Mouse (Mus musculus) neural tube, embryonic 14.5 days (tissue): ENCODE data around the gene Nkx2-3. TPM values are rescaled to one million over a fixed set of nuclear protein-coding genes. Genes with fewer than 3 reads are reported as not detected.

Experiments
- ATAC-seq: fragments of 200-750 bp; cut with Nextera tagmentation; 2 replicates; pipeline ENCODE4 v1.8.0; 2017; ENCODE audit warnings: low read depth, mild to moderate bottlenecking, moderate TSS enrichment, moderate library complexity
- H3K27ac ChIP-seq: fragments of 300-500 bp; sonication (generic); 2 replicates; pipeline ENCODE4 v1.5.1; 2014; ENCODE audit warnings: low read depth, mild to moderate bottlenecking, control low read depth, low read length, moderate library complexity, mixed read lengths
- H3K27me3 ChIP-seq: fragments of 300-500 bp; sonication (generic); 2 replicates; pipeline ENCODE4 v1.6.1; 2014; ENCODE audit warnings: low read length; ENCODE audit not compliant: control insufficient read depth, insufficient read depth
- H3K36me3 ChIP-seq: fragments of 300-500 bp; sonication (generic); 2 replicates; pipeline ENCODE4 v1.6.1; 2014; ENCODE audit warnings: low read length, mixed read lengths; ENCODE audit not compliant: control insufficient read depth, insufficient read depth
- H3K4me1 ChIP-seq: fragments of 300-500 bp; sonication (generic); 2 replicates; pipeline ENCODE4 v1.6.1; 2014; ENCODE audit warnings: low read length; ENCODE audit not compliant: control insufficient read depth, insufficient read depth
- H3K4me2 ChIP-seq: fragments of 300-500 bp; sonication (generic); 2 replicates; pipeline ENCODE4 v1.6.1; 2014; ENCODE audit warnings: mild to moderate bottlenecking, low read depth, low read length, control low read depth
- H3K4me3 ChIP-seq: fragments of 300-500 bp; sonication (generic); 2 replicates; pipeline ENCODE4 v1.5.1; 2014; ENCODE audit warnings: low read depth, low read length, control low read depth, mixed read lengths
- H3K9ac ChIP-seq: fragments of 300-500 bp; sonication (generic); replicated peaks from 2 replicates; pipeline ENCODE4 v1.6.1; 2014; ENCODE audit warnings: low read depth, mild to moderate bottlenecking, control low read depth, low read length, mixed read lengths
- H3K9me3 ChIP-seq: fragments of 300-500 bp; sonication (generic); 2 replicates; pipeline ENCODE4 v1.6.1; 2016; ENCODE audit warnings: low read length; ENCODE audit not compliant: control insufficient read depth
- WGBS: fragments of 180-500 bp; shearing (Covaris S2); extraction: QIAGEN DNeasy Blood & Tissue Kit; methylation state at CpG from one replicate; pipeline ENCODE4 v1.1.7; 2014; 5-methylcytosine and 5-hydroxymethylcytosine counted together
- polyA plus RNA-seq: library from polyadenylated mRNA; unstranded; fragments of >200 nt; fragmentation: Nextera tagmentation; extraction: Ambion mirVana; gene quantifications from 2 replicates; pipeline ENCODE4 v1.2.1, GENCODE M21; 2014

The Nkx2-3 gene
- polyA plus RNA-seq, 1 experiment from 2014 or later: not detected

DNA sequence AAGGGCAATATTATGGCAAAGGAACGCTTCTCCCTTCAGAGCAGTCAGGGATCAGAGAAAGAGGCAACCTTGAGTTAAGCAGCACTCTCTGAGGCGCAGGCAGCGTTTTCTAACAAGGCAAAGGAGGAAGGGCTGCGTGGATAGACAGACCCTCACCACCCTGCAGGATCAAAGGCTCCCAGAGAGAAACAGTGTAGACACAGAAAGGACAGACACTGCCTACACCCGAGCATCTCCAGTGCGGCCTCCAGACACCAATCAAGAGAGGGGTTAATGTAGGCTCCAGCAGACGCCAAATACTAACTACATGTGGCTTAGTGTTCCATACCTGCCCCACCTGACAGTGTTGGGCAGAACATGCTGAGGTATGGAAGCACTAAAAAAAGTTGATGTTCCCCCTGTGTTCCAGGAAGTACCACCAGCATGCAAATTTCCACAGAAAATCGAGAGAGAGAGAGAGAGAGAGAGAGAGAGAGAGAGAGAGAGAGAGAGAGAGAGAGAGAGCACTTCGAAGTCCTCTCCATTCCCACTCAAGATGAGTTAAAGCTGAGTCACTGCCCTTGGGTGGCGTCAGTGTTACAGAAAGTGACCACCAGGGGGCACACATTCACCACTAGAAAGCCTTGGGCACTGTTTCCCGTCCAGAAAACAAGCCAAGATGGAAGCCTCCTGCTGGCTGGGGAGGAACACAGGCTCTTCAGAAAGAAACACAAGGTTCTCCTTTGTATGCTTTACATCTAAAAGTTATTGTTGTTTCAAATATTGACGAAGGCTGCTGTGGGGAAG lies 18.5 kb downstream of the Nkx2-3 start:
- WGBS: 30% methylated on average over 12 of the region's 12 CpGs
- peak; percentile 66; the same call in 1 of the 2 replicates for ATAC-seq
- no peak overlapping the region for H3K4me3 ChIP-seq

DNA sequence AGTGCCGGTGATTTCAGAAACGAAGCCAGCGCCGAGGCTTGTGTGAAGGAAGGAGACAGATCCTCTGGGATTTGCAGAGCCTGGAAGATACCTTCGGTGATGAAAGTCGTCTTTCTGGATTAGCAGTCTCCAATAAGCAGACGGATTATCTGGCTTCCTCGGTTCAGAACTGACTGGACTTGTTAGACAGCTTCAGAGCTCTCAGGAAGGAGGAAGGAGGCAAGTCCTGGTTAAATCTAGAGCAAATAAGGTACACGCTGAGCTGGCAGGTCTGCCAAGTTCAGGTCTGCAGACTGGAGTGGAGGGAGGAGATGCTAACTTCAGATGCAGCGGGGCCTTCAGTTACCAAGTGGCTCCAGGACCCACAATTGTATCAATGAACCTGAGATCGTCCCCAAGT lies 29.7 kb downstream of the Nkx2-3 start:
- 78% methylated on average over 11 of the region's 11 CpGs for WGBS
- no peaks in the 10 kb centered on the region for H3K27me3 ChIP-seq
- no peak overlapping the region for H3K9ac ChIP-seq
- H3K4me3 ChIP-seq: no peak overlapping the region
- no peak overlapping the region for H3K4me2 ChIP-seq
- H3K27ac ChIP-seq: no peak overlapping the region
- no peaks in the 10 kb centered on the region for H3K9me3 ChIP-seq
- H3K36me3 ChIP-seq: no peaks in the 10 kb centered on the region
- no peaks in the 10 kb centered on the region for H3K4me1 ChIP-seq
- no peak for ATAC-seq

More for the DNA sequence above, 18.5 kb downstream of the Nkx2-3 start:
- no peaks in the 10 kb centered on the region for H3K27me3 ChIP-seq
- no peak overlapping the region for H3K9ac ChIP-seq
- H3K4me1 ChIP-seq: 0 out of 2 replicates have a peak, but pooled peaks cover 3% of the 10 kb centered on the region
- H3K36me3 ChIP-seq: no peaks in the 10 kb centered on the region
- H3K27ac ChIP-seq: no peak overlapping the region
- H3K4me2 ChIP-seq: no peak overlapping the region
- no peaks in the 10 kb centered on the region for H3K9me3 ChIP-seq

DNA sequence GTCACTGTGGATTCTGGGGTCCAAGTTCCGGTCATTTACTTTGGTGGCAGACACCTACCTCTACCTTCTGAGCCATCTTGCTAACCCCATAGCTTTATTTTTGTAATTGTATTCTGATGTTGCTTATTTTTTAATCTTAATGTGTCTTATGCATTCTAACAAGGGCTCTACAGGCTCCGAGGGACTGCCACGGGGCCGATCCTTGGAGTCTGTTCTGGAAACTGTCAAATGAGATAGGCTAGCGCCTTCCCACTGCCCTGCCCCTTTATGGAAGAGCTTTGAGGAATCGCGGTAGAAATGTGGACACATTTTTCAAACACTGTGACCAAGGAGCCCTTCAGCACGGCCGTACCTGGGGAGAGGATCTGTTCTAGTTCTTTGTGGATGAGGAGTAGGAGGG lies 30.7 kb downstream of the Nkx2-3 start:
- Histone ChIP-seq H3K27me3 (no peaks in the 10 kb centered on the region), H3K36me3 (no peaks in the 10 kb centered on the region), H3K9ac (no peak overlapping the region), H3K4me2 (no peak overlapping the region), H3K4me1 (no peaks in the 10 kb centered on the region), H3K4me3 (no peak overlapping the region), H3K27ac (no peak overlapping the region), H3K9me3 (no peaks in the 10 kb centered on the region)
- ATAC-seq: no peak
- 76% methylated on average over 9 of the region's 9 CpGs for whole genome bisulfite sequencing

DNA sequence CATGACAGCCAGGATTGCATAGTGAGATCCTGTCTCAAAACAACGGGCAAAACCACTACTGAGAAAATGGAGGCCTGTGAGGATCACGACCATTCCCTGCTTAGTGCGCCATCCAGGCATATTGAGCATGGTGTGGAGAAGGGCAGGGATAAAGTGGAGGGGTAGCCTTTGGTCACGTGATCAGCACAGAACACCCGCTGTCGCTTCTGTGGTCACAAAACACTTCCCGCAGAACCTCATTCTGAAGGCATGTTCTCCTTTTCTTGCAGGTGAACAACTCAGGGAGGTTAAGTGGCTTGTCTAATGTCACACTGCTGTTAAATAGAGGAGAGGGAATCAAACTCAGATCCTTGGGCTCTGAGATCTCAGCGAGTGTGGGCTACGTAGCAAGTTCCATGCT lies 33.4 kb downstream of the Nkx2-3 start:
- Histone ChIP-seq H3K4me3 (no peak overlapping the region), H3K36me3 (no peaks in the 10 kb centered on the region), H3K4me2 (no peak overlapping the region), H3K4me1 (no peaks in the 10 kb centered on the region), H3K27ac (no peak overlapping the region), H3K27me3 (no peaks in the 10 kb centered on the region), H3K9ac (no peak overlapping the region), H3K9me3 (no peaks in the 10 kb centered on the region)
- 89% methylated on average over 9 of the region's 9 CpGs for WGBS
- ATAC-seq: no peak

DNA sequence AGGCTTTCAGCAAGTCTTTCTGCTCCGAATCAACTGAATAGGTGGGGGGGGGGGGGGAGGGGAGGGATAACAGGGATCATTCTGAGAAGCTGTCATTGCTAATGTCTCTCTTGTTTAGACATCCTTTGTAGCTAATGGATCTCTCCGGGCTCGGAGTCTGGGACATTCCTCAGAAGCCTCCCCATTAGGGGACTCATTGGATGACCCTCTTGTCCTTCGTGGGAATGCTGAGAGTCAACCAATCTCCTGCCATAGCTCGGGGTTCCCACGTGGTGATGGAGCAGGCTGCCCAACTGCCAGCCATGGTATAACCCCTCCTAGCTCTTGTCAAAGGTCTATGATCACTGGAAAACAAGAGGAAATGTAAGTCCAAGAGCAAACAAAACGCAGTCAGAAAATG lies 34.7 kb downstream of the Nkx2-3 start:
- 71% methylated on average over 7 of the region's 7 CpGs for WGBS
- no peak overlapping the region for H3K27ac ChIP-seq
- no peaks in the 10 kb centered on the region for H3K9me3 ChIP-seq
- H3K27me3 ChIP-seq: no peaks in the 10 kb centered on the region
- H3K4me3 ChIP-seq: no peak overlapping the region
- no peak overlapping the region for H3K9ac ChIP-seq
- ATAC-seq: no peak
- no peak overlapping the region for H3K4me2 ChIP-seq
- no peaks in the 10 kb centered on the region for H3K36me3 ChIP-seq
- H3K4me1 ChIP-seq: no peaks in the 10 kb centered on the region

DNA sequence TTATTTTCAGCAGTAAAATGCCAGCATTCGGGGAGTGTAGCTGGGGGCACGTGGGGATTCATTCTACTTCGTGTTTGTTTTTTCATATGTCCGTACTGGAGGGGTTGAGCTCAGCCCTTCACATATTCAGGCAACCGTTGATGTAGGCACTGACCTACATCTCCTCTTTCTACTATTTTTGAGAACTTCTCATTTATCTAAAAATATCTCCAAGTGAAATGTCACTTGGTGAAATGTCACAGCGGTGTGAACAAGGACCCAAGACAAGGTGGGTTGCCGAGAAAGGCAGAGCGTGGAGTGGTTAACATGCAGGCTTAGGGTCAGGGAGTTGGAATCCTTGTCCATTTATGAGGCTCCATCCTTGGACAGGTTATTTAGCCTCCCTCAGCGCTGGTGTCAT lies 35.1 kb downstream of the Nkx2-3 start:
- WGBS: 89% methylated on average over 9 of the region's 9 CpGs
- Histone ChIP-seq H3K4me1 (no peaks in the 10 kb centered on the region), H3K36me3 (no peaks in the 10 kb centered on the region), H3K4me2 (no peak overlapping the region), H3K9ac (no peak overlapping the region), H3K4me3 (no peak overlapping the region), H3K27me3 (no peaks in the 10 kb centered on the region), H3K27ac (no peak overlapping the region), H3K9me3 (no peaks in the 10 kb centered on the region)
- ATAC-seq: no peak

DNA sequence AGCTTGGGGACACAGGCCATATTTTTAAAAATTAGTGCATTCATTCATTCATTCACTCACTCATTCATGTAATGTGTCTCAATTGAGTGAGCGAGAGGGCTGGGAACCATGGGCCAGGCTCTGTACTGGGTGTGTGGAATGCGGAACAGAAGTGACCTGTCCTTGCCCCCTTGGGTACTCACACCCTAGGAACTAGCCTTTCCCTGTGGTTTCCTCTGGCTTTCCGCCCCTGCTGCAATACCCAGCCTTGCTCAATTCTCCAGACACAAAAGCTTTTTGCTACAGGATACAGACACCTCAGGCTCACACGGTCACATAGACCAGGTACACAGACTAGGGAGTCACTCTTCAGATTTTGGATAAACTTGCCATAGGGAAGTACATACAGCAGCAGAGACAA lies 36.2 kb downstream of the Nkx2-3 start:
- no peaks in the 10 kb centered on the region for H3K27me3 ChIP-seq
- no peak overlapping the region for H3K4me3 ChIP-seq
- no peaks in the 10 kb centered on the region for H3K9me3 ChIP-seq
- no peak overlapping the region for H3K4me2 ChIP-seq
- 97% methylated on average over 4 of the region's 4 CpGs for WGBS
- no peak overlapping the region for H3K27ac ChIP-seq
- no peaks in the 10 kb centered on the region for H3K4me1 ChIP-seq
- no peak for ATAC-seq
- no peak overlapping the region for H3K9ac ChIP-seq
- H3K36me3 ChIP-seq: no peaks in the 10 kb centered on the region

DNA sequence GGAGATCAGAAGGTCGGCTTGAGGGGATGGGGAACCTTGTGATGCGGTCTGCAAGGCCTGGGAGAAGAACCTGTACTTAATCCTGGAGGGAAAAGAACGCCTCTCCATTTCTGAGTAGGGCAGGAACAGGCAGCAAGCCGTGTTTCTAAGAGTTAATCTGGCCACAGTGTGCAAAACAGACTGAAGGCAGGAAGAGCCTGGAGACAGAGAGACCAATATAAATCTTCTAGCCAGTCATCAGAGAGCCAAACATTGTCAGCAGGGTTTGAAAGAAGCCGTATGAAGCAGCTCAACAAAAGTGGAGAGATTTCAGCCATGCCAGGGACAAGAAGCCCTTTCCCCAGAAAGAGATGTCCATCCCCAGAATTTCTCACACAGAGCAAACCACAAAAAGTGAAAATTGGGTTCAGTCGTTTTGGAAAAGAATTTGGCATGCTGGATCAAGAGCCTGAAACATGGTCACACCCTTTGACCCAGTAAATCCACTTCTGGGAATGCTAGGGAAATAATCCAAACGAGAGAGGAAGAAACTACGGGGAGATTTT lies 39.2 kb downstream of the Nkx2-3 start:
- H3K36me3 ChIP-seq: no peaks in the 10 kb centered on the region
- no peak for ATAC-seq
- no peak overlapping the region for H3K27ac ChIP-seq
- no peaks in the 10 kb centered on the region for H3K4me1 ChIP-seq
- H3K9me3 ChIP-seq: no peaks in the 10 kb centered on the region
- no peaks in the 10 kb centered on the region for H3K27me3 ChIP-seq
- 62% methylated on average over 8 of the region's 8 CpGs for whole genome bisulfite sequencing
- no peak overlapping the region for H3K9ac ChIP-seq
- H3K4me3 ChIP-seq: no peak overlapping the region
- H3K4me2 ChIP-seq: no peak overlapping the region

DNA sequence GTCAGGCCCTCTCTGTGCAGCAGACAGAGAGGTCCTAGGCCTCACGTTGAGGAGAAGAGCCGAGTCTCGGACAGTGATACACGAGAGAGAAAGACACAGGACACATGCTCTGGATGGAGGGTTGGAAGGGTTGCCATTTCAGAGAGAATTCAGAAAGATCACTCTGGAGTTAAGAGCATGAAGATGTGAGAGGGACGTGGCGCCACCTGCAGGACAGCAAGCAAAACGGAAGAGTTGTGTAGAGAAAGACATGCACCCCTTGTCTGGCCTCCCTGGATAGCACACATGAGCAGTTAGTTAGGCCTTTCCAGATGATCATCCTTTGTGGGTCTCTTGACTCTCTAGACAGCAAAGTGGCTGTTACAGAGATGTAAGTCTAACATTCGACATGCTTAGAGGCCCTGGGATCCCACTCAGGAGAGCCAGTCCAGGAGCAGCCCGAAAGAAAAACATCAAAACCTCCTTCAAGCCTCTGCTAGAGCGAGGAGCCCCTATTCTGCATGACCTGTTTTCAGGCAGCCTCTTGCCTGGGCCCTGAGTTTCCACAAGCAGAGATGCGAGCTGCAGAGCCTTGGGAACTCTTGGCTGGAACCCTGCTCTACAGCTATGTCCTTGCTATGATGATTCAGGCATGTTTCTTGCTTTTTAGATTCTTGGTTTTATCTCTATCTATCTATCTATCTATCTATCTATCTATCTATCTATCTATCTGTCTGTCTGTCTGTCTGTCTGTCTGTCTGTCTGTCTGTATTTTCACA lies 43.8 kb downstream of the Nkx2-3 start:
- Histone ChIP-seq H3K4me3 (no peak overlapping the region), H3K9ac (no peak overlapping the region), H3K27ac (no peak overlapping the region), H3K4me2 (no peak overlapping the region), H3K9me3 (no peaks in the 10 kb centered on the region), H3K36me3 (no peaks in the 10 kb centered on the region), H3K27me3 (no peaks in the 10 kb centered on the region), H3K4me1 (no peaks in the 10 kb centered on the region)
- ATAC-seq: 0 out of 2 replicates have a peak, but pooled peaks have one; percentile 17
- WGBS: 39% methylated on average over 11 of the region's 11 CpGs
